Mouse (Mus musculus) embryonic stem cell, embryonic (primary cell): Measurements from ENCODE around the gene Lefty2.

Source experiments
- CTCF ChIA-PET, 4 experiments: fragments of 300-600 bp in 2 of 4; fragments of 350-600 bp in 2 of 4; sonication (Branson Sonifier 250); formaldehyde crosslinking; loops; one replicate each; lab custom pipeline; 2022; ENCODE audit warnings: inconsistent platforms in 2 of 4; lab: Charles Lee
- POLR2A ChIA-PET, 4 experiments: fragments of 300-600 bp in 2 of 4; fragments of 350-600 bp in 2 of 4; sonication (Branson Sonifier 250); formaldehyde crosslinking; loops; one replicate each; lab custom pipeline; 2022; ENCODE audit warnings: antibody characterized with exemption in 4 of 4, inconsistent platforms in 1 of 4; lab: Charles Lee

The Lefty2 gene

DNA sequence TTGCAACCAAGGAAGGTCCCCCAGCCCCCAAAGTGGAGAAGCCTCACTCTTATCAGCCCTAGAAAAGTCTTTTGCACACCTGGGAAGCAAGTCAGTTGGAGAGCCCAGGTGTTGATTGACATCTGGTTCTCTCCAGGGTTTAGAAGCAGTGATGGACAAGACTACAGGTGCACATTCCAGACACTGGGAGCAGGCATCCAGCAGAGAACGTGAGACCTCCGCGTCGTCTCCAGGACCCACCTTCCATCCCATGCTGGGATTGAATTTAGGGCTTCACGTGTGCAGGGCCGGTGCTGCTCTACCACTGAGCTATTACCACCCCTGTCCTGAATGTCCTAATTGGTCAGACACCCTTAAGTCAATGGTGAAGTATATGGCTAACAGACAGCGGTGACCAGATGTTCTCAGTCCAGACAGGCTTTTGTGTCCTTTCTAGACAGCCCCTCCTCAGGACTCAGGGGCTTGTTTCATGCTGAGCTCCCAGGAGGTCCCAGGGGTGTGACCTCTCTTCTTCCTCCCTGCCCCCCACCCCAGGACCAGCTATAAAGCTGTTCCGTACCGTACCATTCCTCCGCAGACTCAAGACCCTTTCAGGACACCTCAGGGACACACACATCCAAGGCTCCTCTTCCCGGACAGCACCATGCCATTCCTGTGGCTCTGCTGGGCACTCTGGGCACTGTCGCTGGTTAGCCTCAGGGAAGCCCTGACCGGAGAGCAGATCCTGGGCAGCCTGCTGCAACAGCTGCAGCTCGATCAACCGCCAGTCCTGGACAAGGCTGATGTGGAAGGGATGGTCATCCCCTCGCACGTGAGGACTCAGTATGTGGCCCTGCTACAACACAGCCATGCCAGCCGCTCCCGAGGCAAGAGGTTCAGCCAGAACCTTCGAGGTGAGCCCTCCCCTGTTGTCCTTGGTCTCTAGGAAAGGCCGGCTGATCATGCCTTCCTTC is 41.8 kb downstream of the Lefty2 start, which contains the start of gene Lefty1:
TSS of gene Lefty1 (plus strand) at position 556 of the 953 bp plus-strand sequence.
- CTCF ChIA-PET: interaction anchor here (0.5 to 2.1 kb wide), 16 partner anchors 7 to 609 kb away, joined by 3 to 8 read pairs (median 4); partner anchors contain the start of gene Tmem63a (in 1 of the 4)
- POLR2A ChIA-PET: interaction anchor here (0.6 to 12.8 kb wide), 59 partner anchors 8 to 300 kb away, joined by 3 to 309 read pairs (median 4); partner anchors contain the start of genes Lefty2 (in 3 of the 4), Pycr2 (in 3 of the 4), Sde2 (in 3 of the 4) and Tmem63a (in 2 of the 4)

DNA sequence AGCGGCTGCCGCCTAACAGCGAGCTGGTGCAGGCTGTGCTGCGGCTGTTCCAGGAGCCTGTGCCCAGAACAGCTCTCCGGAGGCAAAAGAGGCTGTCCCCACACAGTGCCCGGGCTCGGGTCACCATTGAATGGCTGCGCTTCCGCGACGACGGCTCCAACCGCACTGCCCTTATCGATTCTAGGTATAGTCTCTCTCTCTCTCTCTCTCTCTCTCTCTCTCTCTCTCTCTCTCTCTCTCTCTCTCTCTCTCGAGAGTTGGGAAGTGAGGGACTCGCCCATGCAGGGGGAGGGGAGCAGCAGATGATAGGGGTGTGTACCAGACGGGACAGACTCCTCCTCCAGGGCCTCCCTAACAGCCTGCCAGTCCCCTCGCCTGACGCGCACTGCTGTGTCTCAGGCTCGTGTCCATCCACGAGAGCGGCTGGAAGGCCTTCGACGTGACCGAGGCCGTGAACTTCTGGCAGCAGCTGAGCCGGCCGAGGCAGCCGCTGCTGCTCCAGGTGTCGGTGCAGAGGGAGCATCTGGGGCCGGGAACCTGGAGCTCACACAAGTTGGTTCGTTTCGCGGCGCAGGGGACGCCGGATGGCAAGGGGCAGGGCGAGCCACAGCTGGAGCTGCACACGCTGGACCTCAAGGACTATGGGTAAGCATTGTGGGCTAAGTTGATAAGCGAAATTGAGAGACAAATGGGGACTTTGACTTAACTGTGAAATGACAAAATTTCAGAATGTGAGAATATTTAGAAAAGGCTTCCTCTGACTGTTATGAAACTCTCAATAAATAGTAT is 43.9 kb downstream of the Lefty2 start:
- ChIA-PET CTCF (interaction anchor here in 2 of 4 experiments (0.9 to 1.5 kb wide), 7 partner anchors 12 to 73 kb away, joined by 3 to 5 read pairs (median 3); partner anchors contain the start of gene Pycr2 (in 1 of the 2)), POLR2A (interaction anchor here in 3 of 4 experiments (0.5 to 12.8 kb wide), 25 partner anchors 9 to 1245 kb away, joined by 3 to 309 read pairs (median 5); partner anchors contain the start of gene Pycr2 (in 1 of the 3))

DNA sequence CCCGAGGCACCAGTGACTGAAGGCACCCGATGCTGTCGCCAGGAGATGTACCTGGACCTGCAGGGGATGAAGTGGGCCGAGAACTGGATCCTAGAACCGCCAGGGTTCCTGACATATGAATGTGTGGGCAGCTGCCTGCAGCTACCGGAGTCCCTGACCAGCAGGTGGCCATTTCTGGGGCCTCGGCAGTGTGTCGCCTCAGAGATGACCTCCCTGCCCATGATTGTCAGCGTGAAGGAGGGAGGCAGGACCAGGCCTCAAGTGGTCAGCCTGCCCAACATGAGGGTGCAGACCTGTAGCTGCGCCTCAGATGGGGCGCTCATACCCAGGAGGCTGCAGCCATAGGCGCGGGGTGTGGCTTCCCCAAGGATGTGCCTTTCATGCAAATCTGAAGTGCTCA is 44.7 kb downstream of the Lefty2 start:
- POLR2A ChIA-PET: interaction anchor here in 3 of 4 experiments (0.6 to 12.8 kb wide), 18 partner anchors 8 to 1039 kb away, joined by 3 to 309 read pairs (median 5); partner anchors contain the start of gene Pycr2 (in 1 of the 3)
- CTCF ChIA-PET: interaction anchor here in 3 of 4 experiments (0.6 to 1.5 kb wide), 7 partner anchors 13 to 345 kb away, joined by 3 to 5 read pairs (median 3); no protein-coding TSS in a partner anchor

- ChIA-PET POLR2A (interaction anchor here in 3 of 4 experiments (0.9 to 12.8 kb wide), 14 partner anchors 9 to 63 kb away, joined by 3 to 309 read pairs (median 7); partner anchors contain the start of gene Pycr2 (in 1 of the 3)), CTCF (interaction anchor here (0.5 to 1.1 kb wide), 8 partner anchors 9 to 423 kb away, joined by 3 to 6 read pairs (median 4); no protein-coding TSS in a partner anchor)
Observed at GRCm38 (mm10) chr1:180938781-180939180, 45.9 kb downstream of the Lefty2 start.

- CTCF ChIA-PET: interaction anchor here in 2 of 4 experiments (0.7 to 1.1 kb wide), 4 partner anchors 35 to 63 kb away, joined by 3 to 4 read pairs (median 3); partner anchors contain the start of gene Pycr2 (in 1 of the 2)
- POLR2A ChIA-PET: interaction anchor here in 3 of 4 experiments (0.5 to 12.8 kb wide), 25 partner anchors 7 to 80 kb away, joined by 3 to 309 read pairs (median 4); partner anchors contain the start of genes Pycr2 (in 2 of the 3), Lefty1 (in 1 of the 3) and Lefty2 (in 1 of the 3)
Observed at GRCm38 (mm10) chr1:180940776-180941460, 48.0 kb downstream of the Lefty2 start.

GRCm38 (mm10) chr1:180941726-180942125 is 48.8 kb downstream of the Lefty2 start:
- ChIA-PET CTCF (interaction anchor here in 2 of 4 experiments (0.7 to 1.3 kb wide), 7 partner anchors 8 to 64 kb away, joined by 3 to 4 read pairs (median 3); partner anchors contain the start of gene Pycr2 (in 2 of the 2)), POLR2A (interaction anchor here in 3 of 4 experiments (0.5 to 12.8 kb wide), 42 partner anchors 8 to 676 kb away, joined by 3 to 309 read pairs (median 4); partner anchors contain the start of genes Pycr2 (in 2 of the 3), Lefty1 (in 1 of the 3), Lefty2 (in 1 of the 3) and Sde2 (in 1 of the 3))

DNA sequence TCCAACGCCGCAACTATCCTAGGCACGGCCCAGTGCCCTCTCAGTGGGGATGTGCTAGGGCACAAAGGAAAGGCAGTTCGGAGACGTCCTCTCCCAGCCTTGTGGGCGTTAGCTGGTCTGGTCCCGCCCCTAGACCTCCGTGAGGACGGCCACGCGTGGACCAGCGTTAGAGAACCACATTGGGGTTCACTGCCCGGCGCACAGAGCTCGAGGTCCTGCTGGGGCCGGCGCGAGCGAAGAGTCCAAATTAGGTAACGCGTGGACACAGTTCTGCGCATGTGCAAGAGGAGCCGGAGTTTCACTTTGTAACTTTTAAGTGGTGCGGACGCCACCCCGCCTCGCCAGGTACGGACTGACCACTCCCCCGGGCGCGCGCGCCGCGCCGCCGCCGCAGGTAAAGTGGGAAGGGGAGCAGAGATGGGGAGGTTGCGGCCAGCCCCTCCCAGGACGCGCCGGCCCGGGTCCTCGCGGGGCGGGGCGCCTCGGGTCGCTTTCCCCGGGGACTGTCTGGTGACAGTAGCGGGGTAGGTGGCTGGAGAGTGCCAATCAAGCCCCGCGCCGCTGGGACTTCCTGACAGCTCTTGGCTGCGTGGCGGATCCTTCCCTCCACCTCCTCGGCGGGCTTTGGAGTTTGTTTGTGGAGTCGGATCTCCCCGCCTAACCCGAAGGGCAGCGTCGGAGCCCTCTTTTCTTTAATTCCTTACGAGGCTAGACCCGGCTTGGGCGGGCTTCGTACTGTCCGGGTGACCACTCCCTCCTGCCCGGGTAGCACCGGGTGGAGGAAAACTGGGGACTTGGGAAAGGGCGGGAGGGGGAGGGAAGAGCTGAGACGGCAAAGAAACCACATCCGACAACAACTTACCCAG is 49.5 kb downstream of the Lefty2 start, which contains the start of gene Tmem63a:
TSS of gene Tmem63a (plus strand) at position 179 of the 866 bp plus-strand sequence.
- CTCF ChIA-PET: interaction anchor here in 2 of 4 experiments (0.6 to 1.3 kb wide), 7 partner anchors 9 to 523 kb away, joined by 3 to 4 read pairs (median 3); partner anchors contain the start of gene Pycr2 (in 1 of the 2)
- POLR2A ChIA-PET: interaction anchor here in 3 of 4 experiments (0.5 to 12.8 kb wide), 45 partner anchors 8 to 676 kb away, joined by 3 to 309 read pairs (median 4); partner anchors contain the start of genes Lefty1 (in 2 of the 3), Pycr2 (in 2 of the 3), Sde2 (in 2 of the 3) and Lefty2 (in 1 of the 3)

DNA sequence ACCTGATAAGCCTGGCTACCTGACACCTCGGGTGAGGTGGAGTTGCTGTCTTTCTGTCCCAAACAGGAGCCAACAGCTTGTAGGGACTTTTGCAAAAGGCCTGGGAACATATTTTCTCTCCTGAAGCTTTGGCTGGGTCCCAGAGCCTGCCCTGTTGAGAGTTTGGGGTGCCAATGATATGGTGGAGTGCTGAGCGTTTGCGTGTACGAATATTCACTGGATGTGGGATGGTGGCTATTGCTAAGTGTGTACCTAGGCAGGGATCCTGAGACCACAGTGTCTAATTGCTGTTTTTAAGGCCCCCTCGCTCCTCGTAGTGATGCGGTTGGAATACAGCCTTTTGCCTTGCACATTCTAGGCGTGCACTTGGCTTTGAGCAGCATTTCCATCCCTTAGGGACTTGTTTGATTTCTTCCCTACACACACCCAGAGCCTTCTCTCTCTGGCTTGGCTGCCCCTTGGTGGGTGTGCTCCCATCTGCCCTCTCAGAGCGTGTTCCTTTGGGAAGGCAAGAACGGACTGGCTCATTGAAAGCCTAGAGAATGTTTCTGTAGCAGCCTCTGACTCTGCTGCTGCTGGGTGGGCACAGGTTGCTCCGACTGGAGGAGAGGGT is 50.2 kb downstream of the Lefty2 start:
- ChIA-PET CTCF (interaction anchor here in 1 of 4 experiments (1.0 kb wide), 1 partner anchor 80 kb away, joined by 4 read pairs; no protein-coding TSS in a partner anchor), POLR2A (interaction anchor here in 3 of 4 experiments (0.5 to 12.8 kb wide), 23 partner anchors 8 to 131 kb away, joined by 3 to 309 read pairs (median 8); partner anchors contain the start of genes Lefty1 (in 2 of the 3), Pycr2 (in 2 of the 3) and Sde2 (in 2 of the 3))

DNA sequence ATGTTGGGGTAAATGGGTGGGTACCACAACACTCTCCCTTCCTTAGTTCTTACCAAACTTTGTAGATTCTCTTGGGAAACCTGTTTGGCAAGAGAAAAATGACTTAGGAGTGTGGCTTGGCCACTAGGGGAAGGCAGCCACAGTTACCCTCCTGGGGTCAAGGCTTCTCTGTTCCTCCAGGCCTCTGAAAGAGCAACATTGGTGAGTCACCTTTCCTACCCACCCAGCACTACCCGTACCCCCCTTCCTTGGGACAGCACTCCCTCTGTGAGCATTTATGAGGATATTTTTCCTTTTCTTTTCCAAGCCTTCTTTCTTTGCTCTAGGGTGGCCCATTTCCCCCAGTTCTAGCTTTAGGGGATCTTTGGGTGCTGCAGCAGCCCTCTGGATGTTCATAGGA is 51.0 kb downstream of the Lefty2 start:
- CTCF ChIA-PET: no interaction called here
- POLR2A ChIA-PET: interaction anchor here in 2 of 4 experiments (0.7 to 5.2 kb wide), 2 partner anchors 9 to 19 kb away, joined by 3 to 24 read pairs; partner anchors contain the start of gene Lefty1 (in 1 of the 2)

- ChIA-PET POLR2A (interaction anchor here in 3 of 4 experiments (0.7 to 5.2 kb wide), 3 partner anchors 10 to 41 kb away, joined by 3 to 24 read pairs (median 3); partner anchors contain the start of genes Lefty1 (in 1 of the 3) and Pycr2 (in 1 of the 3)), CTCF (no interaction called here)
Observed at GRCm38 (mm10) chr1:180944553-180944952, 51.6 kb downstream of the Lefty2 start.

DNA sequence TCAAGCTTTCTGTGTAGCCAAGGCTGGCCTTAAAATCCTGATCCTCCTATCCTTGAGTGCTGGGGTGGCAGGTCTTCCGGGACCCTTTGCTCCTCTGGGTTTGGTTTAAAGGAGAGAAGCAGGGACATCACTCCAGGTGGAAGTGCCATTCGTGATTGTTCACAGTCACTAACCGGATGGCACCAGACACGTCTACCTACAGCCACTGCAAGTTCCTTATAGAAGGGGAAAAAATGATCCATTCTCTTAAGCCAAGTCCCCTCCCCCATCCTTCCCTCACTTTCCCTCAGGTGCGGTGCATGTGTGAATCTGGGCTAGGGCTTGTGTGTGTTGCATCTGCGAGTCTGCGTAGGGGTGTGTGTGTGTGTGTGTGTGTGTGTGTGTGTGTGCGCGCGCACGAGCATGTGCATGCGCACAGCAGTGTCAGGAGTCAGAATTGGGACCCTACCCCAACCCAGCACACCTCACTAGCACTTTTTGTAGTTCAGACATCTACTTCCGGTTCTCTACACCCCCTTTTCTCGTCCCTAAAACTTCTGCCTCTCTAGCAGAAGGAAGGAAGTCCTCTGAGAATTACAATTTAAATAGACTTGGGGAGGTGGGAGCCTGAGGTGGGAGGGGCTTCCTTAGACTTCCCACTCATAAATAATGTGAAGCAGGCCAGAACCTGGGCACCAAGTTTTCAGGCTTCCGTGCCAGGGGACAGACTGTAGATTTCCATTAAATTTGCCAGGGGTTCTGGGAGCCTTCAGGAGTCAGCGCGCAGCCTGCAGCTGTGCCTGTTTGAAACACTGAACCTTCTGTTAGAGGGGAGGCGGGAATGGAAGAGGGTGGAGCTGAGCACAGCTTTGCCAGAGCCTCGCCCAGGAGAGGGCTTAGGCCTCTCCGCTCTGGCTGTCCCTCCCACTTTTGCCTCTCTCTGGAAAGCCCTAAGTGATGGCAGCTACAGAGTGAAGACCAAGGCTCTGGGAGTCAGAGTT is 52.4 kb downstream of the Lefty2 start:
- ChIA-PET POLR2A (interaction anchor here in 3 of 4 experiments (0.6 to 5.2 kb wide), 30 partner anchors 8 to 225 kb away, joined by 3 to 24 read pairs (median 4); partner anchors contain the start of genes Lefty1 (in 2 of the 3), Lefty2 (in 1 of the 3), Pycr2 (in 1 of the 3) and Sde2 (in 1 of the 3)), CTCF (interaction anchor here (0.5 to 1.2 kb wide), 9 partner anchors 10 to 1702 kb away, joined by 3 to 10 read pairs (median 3); partner anchors contain the start of gene Lefty1 (in 1 of the 4))

DNA sequence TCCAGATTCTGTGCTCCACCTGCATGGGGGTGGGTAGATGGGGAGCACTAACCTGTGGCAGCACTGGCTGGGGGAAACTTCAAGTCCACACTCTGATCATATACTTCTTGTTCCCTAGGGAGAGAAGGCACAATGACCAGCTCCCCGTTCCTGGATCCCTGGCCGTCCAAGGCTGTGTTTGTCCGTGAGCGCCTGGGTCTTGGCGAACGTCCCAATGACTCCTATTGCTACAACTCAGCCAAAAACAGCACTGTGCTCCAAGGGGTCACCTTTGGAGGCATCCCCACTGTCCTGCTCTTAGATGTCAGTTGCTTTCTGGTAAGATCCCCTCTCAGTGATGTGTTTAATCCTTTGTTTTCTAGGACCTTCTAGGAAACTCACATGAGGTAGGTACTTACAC is 53.5 kb downstream of the Lefty2 start:
- POLR2A ChIA-PET: interaction anchor here in 2 of 4 experiments (0.6 to 5.2 kb wide), 20 partner anchors 9 to 224 kb away, joined by 3 to 24 read pairs (median 6); partner anchors contain the start of genes Lefty1 (in 2 of the 2) and Sde2 (in 1 of the 2)

More for the DNA sequence above, 53.5 kb downstream of the Lefty2 start:
- CTCF ChIA-PET: interaction anchor here in 2 of 4 experiments (0.6 to 1.2 kb wide), 6 partner anchors 24 to 102 kb away, joined by 3 to 10 read pairs (median 4); no protein-coding TSS in a partner anchor
